Mouse (Mus musculus): Measurements from ENCODE around the gene Plce1. TPM values are rescaled to one million over a fixed set of nuclear protein-coding genes. Genes with fewer than 3 reads are reported as not detected.

Plce1 gene
- polyA plus RNA-seq (2012; ENCODE audit: low replicate concordance), result 0.09 and 0.10 TPM in 2 replicates

GRCm38 (mm10) chr19:38480731-38481621, at the start of gene Plce1:
Plce1 (plus strand) TSS chr19:38481109.

GRCm38 (mm10) chr19:38818766-38819426, 338.0 kb downstream of the Plce1 start, which contains the start of gene Noc3l:
Noc3l (minus strand) TSS chr19:38819237.

Other genes starting within 250 kb of the Plce1 start
- not detected in 2 replicates for gene Lgi1, start 216.6 kb upstream of the Plce1 start, polyA plus RNA-seq (2012; ENCODE audit: low replicate concordance)
- 1.9 and 3.5 TPM in 2 replicates for gene Slc35g1, start 85.1 kb upstream of the Plce1 start, polyA plus RNA-seq (2012; ENCODE audit: low replicate concordance)

Data from hematopoietic multipotent progenitor cell, adult 10-12 weeks (in vitro differentiated cells).